Mouse (Mus musculus) ES-E14 (cell line): ENCODE data around the gene Gucy1b1.

Experiments used
- CHD2 ChIP-seq: IDR thresholded peaks from 2 replicates; pipeline ENCODE4 v1.6.1; 2014; ENCODE audit warnings: mild to moderate bottlenecking, low read depth, low read length, inconsistent platforms
- MAFK ChIP-seq: IDR thresholded peaks from 2 replicates; pipeline ENCODE4 v1.6.1; 2014; ENCODE audit warnings: mild to moderate bottlenecking, low read depth, low read length, inconsistent platforms; ENCODE audit not compliant: insufficient read depth
- ZC3H11A ChIP-seq: IDR thresholded peaks from 2 replicates; pipeline ENCODE4 v1.6.1; 2012; ENCODE audit warnings: low read depth, mild to moderate bottlenecking, inconsistent platforms, low read length, borderline replicate concordance
- ZNF384 ChIP-seq: IDR thresholded peaks from 2 replicates; pipeline ENCODE4 v1.6.1; 2012; ENCODE audit warnings: low read depth, low read length, inconsistent platforms

GRCm38 (mm10) chr3:82023065-82023464, 51.4 kb downstream of the Gucy1b1 start:
- TF ChIP-seq ZC3H11A (no peak), CHD2 (no peak), ZNF384 (no peak), MAFK (no peak)
